Mouse (Mus musculus) kidney, adult 2 months (tissue): ENCODE measurements around the gene Ino80d. TPM values are rescaled to one million over a fixed set of nuclear protein-coding genes. Genes with fewer than 3 reads are reported as not detected.
A peak's percentile ranks its signal among the peaks of the same experiment; 100 is the strongest.

ENCODE experiments used
- DNase-seq: peaks from one replicate; pipeline ENCODE4 v3.0.0; 2021
- H3K27ac ChIP-seq: fragments of 200-500 bp; 2 replicates; pipeline ENCODE4 v1.5.1; 2012; ENCODE audit warnings: low read depth, low read length, control low read depth, inconsistent platforms; ENCODE audit not compliant: insufficient read depth
- H3K27me3 ChIP-seq: fragments of 200-500 bp; replicated peaks from 2 replicates; pipeline ENCODE4 v1.6.1; 2012; ENCODE audit warnings: mild to moderate bottlenecking, moderate library complexity, low read length, inconsistent platforms; ENCODE audit not compliant: control insufficient read depth, insufficient read depth
- H3K36me3 ChIP-seq: fragments of 200-500 bp; 2 replicates; pipeline ENCODE4 v1.6.1; 2012; ENCODE audit warnings: mild to moderate bottlenecking, moderate library complexity, low read length, inconsistent platforms; ENCODE audit not compliant: control insufficient read depth, insufficient read depth
- H3K4me1 ChIP-seq: fragments of 200-500 bp; 2 replicates; pipeline ENCODE4 v1.6.1; 2011; ENCODE audit warnings: low read length; ENCODE audit not compliant: control insufficient read depth, insufficient read depth
- H3K4me3 ChIP-seq: fragments of 200-500 bp; 2 replicates; pipeline ENCODE4 v1.5.1; 2011; ENCODE audit warnings: mild to moderate bottlenecking, low read depth, low read length, control low read depth; ENCODE audit not compliant: insufficient read depth
- CTCF ChIP-seq: fragments of 200-500 bp; conservative IDR thresholded peaks from 2 replicates; pipeline ENCODE4 v1.5.1; 2011; ENCODE audit warnings: low read depth, mild to moderate bottlenecking, control low read depth, low read length, moderate library complexity, mixed read lengths; ENCODE audit not compliant: insufficient read depth, insufficient read length
- POLR2A ChIP-seq: fragments of 200-500 bp; IDR thresholded peaks from one replicate; pipeline ENCODE4 v1.6.1; 2011; ENCODE audit warnings: low read depth, low read length, control low read depth
- WGBS: fragments of 180-500 bp; shearing (Covaris S2); methylation state at CpG from one replicate; pipeline ENCODE4 v1.1.7; 2018; 5-methylcytosine and 5-hydroxymethylcytosine counted together
- polyA plus RNA-seq: library from polyadenylated mRNA; depleted of rRNA; stranded (reverse); fragments of >200 nt; gene quantifications from 2 replicates; pipeline ENCODE4 v1.2.3, GENCODE M21; 2012

The Ino80d gene
- polyA plus RNA-seq, 1 experiment = 8.1 TPM

- DNase-seq = peak; percentile 30
- Histone ChIP-seq H3K36me3 (no peaks in the 10 kb centered on the region), H3K4me3 (no peak overlapping the region), H3K27ac (no peak overlapping the region), H3K4me1 (no peaks in the 10 kb centered on the region), H3K27me3 (no peaks in the 10 kb centered on the region)
- TF ChIP-seq POLR2A (no peak), CTCF (no peak)
Observed at GRCm38 (mm10) chr1:62947807-62948206, 166.7 kb downstream of the Ino80d start.

- Histone ChIP-seq H3K27me3 (no peaks in the 10 kb centered on the region), H3K4me1 (no peaks in the 10 kb centered on the region), H3K27ac (no peak overlapping the region), H3K4me3 (no peak overlapping the region), H3K36me3 (no peaks in the 10 kb centered on the region)
- WGBS = 82% methylated on average over 5 of the region's 5 CpGs
- no peak for DNase-seq
- TF ChIP-seq CTCF (no peak), POLR2A (no peak)
Observed at GRCm38 (mm10) chr1:62946987-62947386, 167.5 kb downstream of the Ino80d start.

- no peaks in the 10 kb centered on the region for H3K27me3 ChIP-seq
- TF ChIP-seq CTCF (no peak), POLR2A (no peak)
- H3K27ac ChIP-seq = no peak overlapping the region
- H3K4me3 ChIP-seq = no peak overlapping the region
- no peak for DNase-seq
- no peaks in the 10 kb centered on the region for H3K36me3 ChIP-seq
- 86% methylated on average over 10 of the region's 10 CpGs for WGBS
- H3K4me1 ChIP-seq = no peaks in the 10 kb centered on the region
Observed at GRCm38 (mm10) chr1:62934752-62935329, 179.6 kb downstream of the Ino80d start.

- peak; percentile 45 for DNase-seq
- H3K36me3 ChIP-seq = no peaks in the 10 kb centered on the region
- TF ChIP-seq CTCF = no peak
- H3K4me1 ChIP-seq = no peaks in the 10 kb centered on the region
- H3K4me3 ChIP-seq = no peak overlapping the region
- no peaks in the 10 kb centered on the region for H3K27me3 ChIP-seq
- 74% methylated on average over 9 of the region's 9 CpGs for WGBS
- H3K27ac ChIP-seq = no peak overlapping the region
Observed at GRCm38 (mm10) chr1:62934100-62934513, 180.4 kb downstream of the Ino80d start.

GRCm38 (mm10) chr1:62933288-62934099, 181.0 kb downstream of the Ino80d start:
- no peaks in the 10 kb centered on the region for H3K4me1 ChIP-seq
- H3K36me3 ChIP-seq = no peaks in the 10 kb centered on the region
- TF ChIP-seq CTCF (no peak), POLR2A (no peak)
- H3K27ac ChIP-seq = no peak overlapping the region
- 71% methylated on average over 15 of the region's 15 CpGs for WGBS
- DNase-seq = no peak
- H3K4me3 ChIP-seq = no peak overlapping the region
- no peaks in the 10 kb centered on the region for H3K27me3 ChIP-seq

GRCm38 (mm10) chr1:62929477-62929876, 185.0 kb downstream of the Ino80d start:
- no peaks in the 10 kb centered on the region for H3K27me3 ChIP-seq
- H3K4me1 ChIP-seq = no peaks in the 10 kb centered on the region
- H3K27ac ChIP-seq = no peak overlapping the region
- DNase-seq = peak; percentile 82
- no peak for TF ChIP-seq POLR2A
- TF ChIP-seq CTCF = peak; percentile 81
- H3K4me3 ChIP-seq = no peak overlapping the region
- WGBS = 8% methylated on average over 8 of the region's 8 CpGs
- H3K36me3 ChIP-seq = no peaks in the 10 kb centered on the region

- 97% methylated on average over 6 of the region's 6 CpGs for WGBS
- no peak overlapping the region for H3K27ac ChIP-seq
- no peak overlapping the region for H3K4me3 ChIP-seq
- no peaks in the 10 kb centered on the region for H3K4me1 ChIP-seq
- H3K27me3 ChIP-seq = no peaks in the 10 kb centered on the region
- H3K36me3 ChIP-seq = no peaks in the 10 kb centered on the region
- TF ChIP-seq CTCF (no peak), POLR2A (no peak)
- no peak for DNase-seq
Observed at GRCm38 (mm10) chr1:62919219-62919618, 195.2 kb downstream of the Ino80d start.
